Mouse (Mus musculus): ENCODE measurements around the gene Timp1. TPM values are rescaled to one million over a fixed set of nuclear protein-coding genes. Genes with fewer than 3 reads are reported as not detected.

Timp1 gene
- 12.8 and 13.5 TPM in 2 replicates for polyA plus RNA-seq (2016; fragmentation: Nextera tagmentation; extraction: Ambion mirVana)

DNA sequence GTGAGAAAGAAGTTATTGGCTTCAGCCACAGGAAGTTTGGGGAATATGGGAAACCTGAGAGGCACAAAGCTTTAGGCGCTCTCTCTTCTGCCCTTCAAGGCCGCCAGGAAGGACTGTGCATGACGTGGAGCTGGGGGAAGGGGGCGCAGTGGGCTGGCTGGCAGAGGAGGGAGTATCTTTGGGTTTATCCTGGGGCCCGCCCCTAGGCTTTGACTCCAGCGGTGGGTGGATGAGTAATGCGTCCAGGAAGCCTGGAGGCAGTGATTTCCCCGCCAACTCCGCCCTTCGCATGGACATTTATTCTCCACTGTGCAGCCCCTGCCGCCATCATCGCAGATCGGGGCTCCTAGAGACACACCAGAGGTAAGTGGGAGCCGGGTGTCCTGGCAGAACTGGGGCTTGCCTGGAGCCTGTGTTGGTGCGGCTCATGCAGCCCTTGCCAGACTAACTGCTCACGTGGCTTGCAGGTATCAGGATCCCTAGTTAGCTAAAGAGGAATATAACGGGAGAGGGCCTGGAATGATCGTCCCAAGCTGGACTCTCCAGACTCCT is at the start of gene Timp1:
TSS of gene Timp1 (plus strand) at position 205 of the 552 bp plus-strand sequence.
- Histone ChIP-seq H3K36me3 (no peaks in the 10 kb centered on the region), H3K4me3 (peak within 1 kb of the TSS; percentile 47), H3K9me3 (replicated peaks) (no peaks in the 10 kb centered on the region), H3K27ac (peak within 1 kb of the TSS; percentile 66), H3K27me3 (ENCODE audit: low read depth, poor library complexity, severe bottlenecking) (no peaks in the 10 kb centered on the region), H3K4me1 (no peaks in the 10 kb centered on the region)
- WGBS, result 18% methylated on average over 18 of the region's 18 CpGs
- DNase-seq (ENCODE audit: low spot score), result peak; percentile 63

DNA sequence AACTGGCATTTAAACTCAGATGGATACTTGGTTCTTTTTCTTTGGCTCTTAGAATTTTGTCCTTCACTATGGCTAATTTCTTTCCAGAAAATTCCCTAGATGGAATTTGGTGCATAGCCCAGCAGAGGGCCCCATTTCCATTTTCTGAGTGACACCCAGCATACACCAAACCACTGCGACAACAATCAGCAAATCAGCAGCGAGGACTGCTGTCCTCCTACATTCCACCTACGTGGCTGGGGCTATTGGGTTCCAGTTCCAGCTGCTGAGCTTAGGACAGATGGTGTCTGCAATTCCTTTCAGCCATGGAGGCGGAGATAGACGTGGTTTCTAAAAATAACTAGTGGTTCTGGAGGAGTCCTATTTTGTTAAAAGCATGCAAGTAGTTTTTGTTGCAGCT is 41.0 kb upstream of the Timp1 start:
- Histone ChIP-seq H3K4me3 (no peak overlapping the region), H3K4me1 (no peaks in the 10 kb centered on the region), H3K9me3 (replicated peaks) (no peaks in the 10 kb centered on the region), H3K27me3 (ENCODE audit: low read depth, poor library complexity, severe bottlenecking) (no peaks in the 10 kb centered on the region), H3K27ac (no peak overlapping the region), H3K36me3 (no peaks in the 10 kb centered on the region)
- WGBS, result 39% methylated on average over 5 of the region's 5 CpGs
- no peak for DNase-seq (ENCODE audit: low spot score)

DNA sequence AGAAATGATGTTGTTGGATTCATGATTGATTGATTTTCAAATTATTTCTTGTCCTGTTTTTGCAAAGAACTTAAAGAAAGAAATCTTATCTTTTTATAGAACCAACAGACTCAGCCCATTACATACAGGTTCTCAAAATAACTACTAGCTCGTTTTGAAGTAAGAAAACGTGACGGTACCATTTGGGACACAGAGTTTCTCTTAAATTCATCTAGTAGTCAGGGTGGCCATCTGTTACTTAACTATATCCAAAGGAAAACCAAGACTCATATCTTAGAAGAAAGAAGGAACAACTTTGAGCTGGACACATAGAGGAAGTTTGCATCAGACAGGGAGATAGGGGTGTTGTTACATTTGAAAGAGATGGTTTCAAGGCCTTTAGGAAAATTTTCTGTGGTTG is 22.7 kb upstream of the Timp1 start:
- 98% methylated on average over 3 of the region's 3 CpGs for WGBS
- H3K27me3 ChIP-seq (ENCODE audit: low read depth, poor library complexity, severe bottlenecking), result no peaks in the 10 kb centered on the region
- peaks cover 21% of the 10 kb centered on the region for H3K36me3 ChIP-seq
- no peak overlapping the region for H3K4me3 ChIP-seq
- H3K27ac ChIP-seq, result no peak overlapping the region
- DNase-seq (ENCODE audit: low spot score), result no peak
- H3K4me1 ChIP-seq, result no peaks in the 10 kb centered on the region
- H3K9me3 ChIP-seq (replicated peaks), result no peaks in the 10 kb centered on the region

DNA sequence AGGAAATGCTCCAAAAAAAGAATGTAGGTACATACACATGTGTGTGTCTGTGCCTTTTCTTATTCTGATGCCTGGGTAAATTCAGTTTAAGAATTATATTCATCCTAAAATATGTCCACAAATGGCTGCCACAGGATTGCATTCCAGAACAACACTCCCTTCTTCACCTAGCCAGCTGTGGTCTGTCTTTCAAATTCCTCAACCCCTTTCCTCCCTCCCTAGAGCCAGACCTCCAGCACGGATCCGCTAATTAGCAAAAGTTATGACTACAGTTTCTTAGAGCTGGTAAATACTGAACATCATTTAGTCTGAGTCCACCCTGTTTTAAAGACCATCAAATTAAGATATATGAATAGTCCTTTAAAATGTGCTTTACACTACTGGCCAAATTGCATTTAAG is 22.1 kb upstream of the Timp1 start:
- peak overlapping the region; percentile 56; the same call in 1 of the 2 replicates for H3K27ac ChIP-seq
- H3K36me3 ChIP-seq, result peaks cover 22% of the 10 kb centered on the region
- DNase-seq (ENCODE audit: low spot score), result no peak

DNA sequence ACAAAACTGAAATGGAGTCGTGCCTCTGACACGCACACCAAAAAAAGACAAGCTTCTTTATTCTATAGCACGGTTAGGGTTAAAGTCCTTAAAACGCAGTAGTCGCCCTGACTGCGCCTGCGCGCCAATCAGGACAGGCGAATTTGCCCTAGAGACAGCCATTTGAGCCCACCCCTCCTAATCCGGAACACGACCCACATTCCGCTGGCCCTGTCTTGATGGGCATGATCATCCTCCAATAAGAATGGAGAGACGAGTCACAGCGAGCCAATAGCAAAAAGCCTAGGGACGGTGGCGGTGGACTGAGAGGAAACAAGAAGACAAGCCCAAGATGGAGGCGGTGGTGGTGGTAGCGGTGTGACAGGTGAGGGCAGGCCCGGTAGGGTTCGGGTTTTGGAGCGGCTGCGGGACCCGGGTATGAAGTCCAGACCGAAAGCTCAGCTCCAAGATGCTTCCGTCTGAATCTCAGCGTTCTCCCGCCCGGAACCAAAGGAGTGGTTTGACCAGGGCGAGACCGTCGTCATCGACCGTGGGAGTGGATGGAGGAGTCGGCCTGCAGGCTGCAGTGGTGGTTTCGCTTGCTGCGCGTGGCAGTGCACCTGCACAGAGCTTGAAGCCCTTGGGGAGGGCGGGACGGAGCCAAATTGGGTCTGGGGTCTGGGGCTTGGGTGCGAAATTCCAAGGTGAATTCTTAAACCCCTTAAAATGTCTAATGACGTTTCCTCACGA is 21.5 kb upstream of the Timp1 start:
- Histone ChIP-seq H3K4me1 (no peaks in the 10 kb centered on the region), H3K27me3 (ENCODE audit: low read depth, poor library complexity, severe bottlenecking) (no peaks in the 10 kb centered on the region), H3K4me3 (peak overlapping the region; percentile 68), H3K36me3 (peaks cover 28% of the 10 kb centered on the region), H3K27ac (peak overlapping the region; percentile 82), H3K9me3 (replicated peaks) (no peaks in the 10 kb centered on the region)
- 11% methylated on average over 42 of the region's 42 CpGs for WGBS
- peak; percentile 78 for DNase-seq (ENCODE audit: low spot score)

More for the DNA sequence above, 22.1 kb upstream of the Timp1 start:
- H3K9me3 ChIP-seq (replicated peaks), result no peaks in the 10 kb centered on the region
- H3K4me1 ChIP-seq, result no peaks in the 10 kb centered on the region
- 25% methylated on average over 2 of the region's 2 CpGs for WGBS
- H3K27me3 ChIP-seq (ENCODE audit: low read depth, poor library complexity, severe bottlenecking), result no peaks in the 10 kb centered on the region
- H3K4me3 ChIP-seq, result peak overlapping the region; percentile 68

DNA sequence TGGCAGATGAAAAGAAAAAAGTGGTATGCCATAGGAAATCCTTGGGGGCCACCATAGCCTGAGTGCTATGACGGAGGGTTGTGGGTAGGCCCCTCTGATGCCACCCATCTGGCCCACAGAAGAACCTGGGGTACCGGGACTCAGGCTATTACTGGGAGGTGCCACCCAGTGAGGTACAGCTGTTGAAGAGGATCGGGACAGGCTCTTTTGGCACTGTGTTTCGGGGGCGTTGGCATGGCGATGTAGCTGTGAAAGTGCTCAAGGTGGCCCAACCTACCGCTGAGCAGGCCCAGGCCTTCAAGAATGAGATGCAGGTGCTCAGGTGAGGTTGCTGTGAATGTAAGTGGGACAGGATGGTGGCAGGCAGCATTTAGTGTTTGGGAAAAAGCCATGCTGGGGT is 16.2 kb upstream of the Timp1 start:
- DNase-seq (ENCODE audit: low spot score), result no peak
- H3K4me1 ChIP-seq, result no peaks in the 10 kb centered on the region
- H3K36me3 ChIP-seq, result peaks cover 68% of the 10 kb centered on the region
- H3K9me3 ChIP-seq (replicated peaks), result no peaks in the 10 kb centered on the region
- no peak overlapping the region for H3K4me3 ChIP-seq
- 90% methylated on average over 7 of the region's 7 CpGs for WGBS
- no peaks in the 10 kb centered on the region for H3K27me3 ChIP-seq (ENCODE audit: low read depth, poor library complexity, severe bottlenecking)
- H3K27ac ChIP-seq, result no peak overlapping the region

DNA sequence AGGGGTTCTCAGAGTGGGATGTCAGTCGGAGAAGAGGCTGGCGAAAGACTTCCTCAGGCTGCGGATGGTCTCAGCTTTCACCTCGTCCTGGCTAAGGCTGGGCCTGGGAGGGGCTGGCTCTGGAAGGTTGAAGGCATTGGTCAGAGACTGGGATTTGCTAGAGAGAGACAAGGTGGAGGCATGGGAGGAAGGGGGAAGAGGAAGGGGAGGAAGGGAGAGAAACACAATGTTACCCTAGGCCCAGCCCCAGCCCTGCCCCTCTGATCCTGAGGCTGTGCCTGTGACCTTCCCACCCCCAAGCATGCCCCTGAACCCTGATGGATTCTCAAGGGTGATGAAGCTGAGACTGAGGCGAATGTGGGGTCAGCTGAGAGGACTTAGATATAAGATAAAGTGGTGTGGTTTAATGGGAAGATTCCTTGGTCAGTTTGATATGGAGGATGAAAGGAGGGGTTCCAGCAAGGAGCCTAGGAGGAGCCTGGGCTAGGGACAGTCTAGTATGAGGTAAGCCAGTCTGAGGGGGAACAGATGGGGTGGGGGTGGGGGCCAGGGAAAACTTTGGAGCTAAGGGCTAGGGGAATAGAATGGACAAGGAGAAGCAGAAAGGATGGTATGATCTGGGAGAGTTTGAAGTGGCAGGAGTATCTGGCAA is 8.4 kb upstream of the Timp1 start:
- no peaks in the 10 kb centered on the region for H3K27me3 ChIP-seq (ENCODE audit: low read depth, poor library complexity, severe bottlenecking)
- no peak for DNase-seq (ENCODE audit: low spot score)
- 46% methylated on average over 5 of the region's 5 CpGs for WGBS

DNA sequence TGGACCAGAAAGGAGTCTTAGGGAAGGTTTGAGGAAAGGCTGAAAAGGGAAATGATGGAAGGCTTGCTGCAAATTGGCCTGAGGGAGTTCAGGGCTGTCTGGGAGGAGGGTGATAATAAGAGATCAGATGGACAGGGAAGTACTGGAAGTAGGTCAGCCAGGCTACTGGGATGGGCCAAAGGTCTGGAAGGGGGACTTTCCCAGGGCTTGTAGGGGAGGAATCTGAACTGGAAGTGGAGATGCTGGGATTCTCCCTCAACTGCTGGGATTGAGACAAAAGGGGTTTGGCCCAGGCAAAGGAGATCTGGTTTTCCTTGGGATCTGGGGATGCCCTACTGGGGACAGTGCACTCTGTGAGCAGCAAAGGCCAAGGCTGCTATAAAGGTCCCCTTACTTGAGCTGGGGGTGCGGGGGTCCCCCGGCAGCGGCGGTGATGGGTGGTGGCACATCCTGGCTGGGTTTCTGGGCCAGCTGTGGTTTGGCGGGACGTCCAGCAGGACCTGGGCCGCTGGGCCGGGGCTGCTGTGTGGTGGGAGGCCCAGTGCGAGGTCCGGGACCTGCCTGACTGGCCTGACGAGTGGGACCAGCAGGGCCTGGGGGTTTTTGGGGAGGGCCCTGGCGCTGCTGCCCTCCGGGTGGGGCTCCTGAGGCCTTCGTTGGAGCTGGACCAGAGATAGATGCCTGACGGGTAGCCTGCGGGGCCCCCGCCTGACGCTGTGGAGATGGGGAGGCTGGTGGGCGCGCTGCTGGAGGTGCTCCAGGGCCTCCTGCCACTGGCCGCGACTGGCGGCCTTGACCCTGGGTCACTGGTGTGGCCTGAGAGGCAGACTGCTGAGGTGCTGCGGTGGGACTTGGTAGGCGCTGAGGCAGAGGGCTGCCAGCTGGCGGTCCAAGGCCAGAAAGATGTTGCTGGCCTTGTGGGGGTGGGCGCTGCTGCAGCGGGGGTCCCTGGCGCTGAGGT is 7.6 kb upstream of the Timp1 start:
- DNase-seq (ENCODE audit: low spot score), result no peak
- Histone ChIP-seq H3K27me3 (ENCODE audit: low read depth, poor library complexity, severe bottlenecking) (no peaks in the 10 kb centered on the region), H3K4me3 (no peak overlapping the region), H3K9me3 (replicated peaks) (peaks cover 4% of the 10 kb centered on the region; the same call in 1 of the 2 replicates), H3K4me1 (peaks cover 11% of the 10 kb centered on the region), H3K27ac (peak overlapping the region; percentile 37), H3K36me3 (peaks cover 19% of the 10 kb centered on the region)
- 38% methylated on average over 29 of the region's 29 CpGs for WGBS

More for the DNA sequence above, 8.4 kb upstream of the Timp1 start:
- Histone ChIP-seq H3K36me3 (peaks cover 26% of the 10 kb centered on the region), H3K4me1 (peaks cover 11% of the 10 kb centered on the region), H3K9me3 (replicated peaks) (peaks cover 4% of the 10 kb centered on the region; the same call in 1 of the 2 replicates), H3K4me3 (no peak overlapping the region), H3K27ac (no peak overlapping the region)

DNA sequence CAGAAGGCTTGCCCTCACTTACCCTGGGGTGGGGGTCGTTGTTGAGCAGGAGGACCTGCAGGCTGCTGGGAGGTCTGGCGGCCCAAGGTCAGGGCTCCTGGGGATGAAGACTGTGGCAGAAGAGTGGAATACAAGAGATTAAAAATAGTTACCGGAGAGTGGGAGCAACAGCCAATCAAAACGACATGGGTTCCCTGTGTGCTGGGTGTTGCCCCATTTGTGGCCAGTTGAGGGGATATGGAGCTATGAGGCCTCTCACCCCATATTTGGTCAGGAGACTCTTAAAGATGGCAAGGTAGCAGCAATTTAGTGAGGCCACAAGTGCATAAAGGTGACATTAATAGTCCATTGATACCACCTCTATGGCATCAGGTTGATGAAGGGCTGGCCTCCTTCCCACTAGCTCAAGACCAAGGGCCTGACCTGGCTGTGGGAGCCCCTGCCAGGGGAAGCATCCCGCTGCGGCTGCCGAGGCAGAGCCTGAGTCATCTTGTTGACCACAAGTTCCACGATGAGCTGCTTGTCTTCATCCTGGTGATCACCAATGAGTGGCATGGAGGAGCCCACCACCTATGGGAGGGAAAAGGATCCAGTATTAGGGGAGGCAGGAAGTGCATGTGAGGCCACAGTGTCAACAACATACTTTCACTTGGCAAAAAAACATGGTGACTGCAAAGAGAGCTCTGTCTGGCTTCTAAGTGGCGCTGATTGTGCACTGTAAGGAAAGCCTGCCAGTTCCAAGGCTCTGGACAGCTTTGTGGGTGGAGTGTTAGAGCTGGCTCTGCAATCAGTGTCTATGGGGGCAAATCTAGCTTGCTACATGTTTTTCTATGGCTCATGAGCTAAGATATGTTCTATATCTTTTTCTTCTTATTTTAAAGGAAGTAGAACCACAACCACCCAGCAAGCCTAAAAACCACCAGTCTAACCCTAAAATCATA is 6.5 kb upstream of the Timp1 start:
- H3K9me3 ChIP-seq (replicated peaks), result peaks cover 4% of the 10 kb centered on the region; the same call in 1 of the 2 replicates
- no peaks in the 10 kb centered on the region for H3K27me3 ChIP-seq (ENCODE audit: low read depth, poor library complexity, severe bottlenecking)
- peaks cover 9% of the 10 kb centered on the region for H3K36me3 ChIP-seq
- WGBS, result 90% methylated on average over 9 of the region's 9 CpGs
- DNase-seq (ENCODE audit: low spot score), result no peak
- H3K4me3 ChIP-seq, result no peak overlapping the region
- H3K27ac ChIP-seq, result no peak overlapping the region
- peaks cover 11% of the 10 kb centered on the region for H3K4me1 ChIP-seq

DNA sequence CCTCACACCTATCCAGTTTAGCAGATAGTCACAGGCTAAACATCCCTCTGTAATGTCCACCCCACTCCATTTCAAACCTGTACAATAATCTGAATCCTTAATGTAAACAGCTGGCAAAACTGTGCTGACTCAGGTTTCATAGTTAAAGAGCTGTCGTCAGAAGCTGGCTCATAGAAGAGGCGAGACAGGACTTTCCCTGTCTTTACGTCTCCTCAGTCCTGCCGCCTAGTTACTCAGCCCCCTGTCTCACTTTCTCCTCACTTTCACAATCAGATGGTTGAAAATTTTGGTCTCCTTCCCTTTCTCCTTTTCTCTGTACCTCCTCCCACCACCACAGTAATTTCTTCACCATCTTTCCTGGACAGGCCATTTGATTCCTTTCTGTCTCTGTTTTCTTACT is 1.9 kb upstream of the Timp1 start:
- no peaks in the 10 kb centered on the region for H3K36me3 ChIP-seq
- H3K27ac ChIP-seq, result no peak overlapping the region
- H3K9me3 ChIP-seq (replicated peaks), result no peaks in the 10 kb centered on the region
- H3K4me1 ChIP-seq, result peaks cover under 1% of the 10 kb centered on the region; the same call in 1 of the 2 replicates
- WGBS, result 69% methylated on average over 4 of the region's 4 CpGs
- no peak overlapping the region for H3K4me3 ChIP-seq
- no peak for DNase-seq (ENCODE audit: low spot score)
- H3K27me3 ChIP-seq (ENCODE audit: low read depth, poor library complexity, severe bottlenecking), result no peaks in the 10 kb centered on the region

DNA sequence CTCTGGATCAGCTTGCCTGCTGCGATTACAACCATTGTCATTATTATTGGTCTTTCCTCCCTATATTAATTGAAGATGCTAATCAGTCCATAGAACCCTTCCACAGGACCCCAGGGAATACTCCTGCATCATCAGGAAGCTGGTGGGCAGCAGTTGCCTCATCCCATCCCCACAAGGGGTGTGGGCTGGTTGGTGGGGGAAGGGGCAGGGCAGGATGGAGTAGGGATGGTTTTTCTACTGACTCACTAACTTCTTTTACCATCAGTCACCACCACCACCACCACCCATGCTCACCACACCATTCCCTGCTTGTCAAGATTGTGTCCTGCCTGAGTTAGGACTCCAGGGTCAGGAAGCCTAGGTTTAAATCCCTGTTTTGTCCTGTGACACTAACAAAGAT is 763 bp upstream of the Timp1 start:
- 89% methylated on average over 1 of the region's 1 CpGs for WGBS
- no peaks in the 10 kb centered on the region for H3K36me3 ChIP-seq

More for the DNA sequence above, 763 bp upstream of the Timp1 start:
- no peaks in the 10 kb centered on the region for H3K9me3 ChIP-seq (replicated peaks)
- H3K4me1 ChIP-seq, result no peaks in the 10 kb centered on the region
- H3K27me3 ChIP-seq (ENCODE audit: low read depth, poor library complexity, severe bottlenecking), result no peaks in the 10 kb centered on the region
- DNase-seq (ENCODE audit: low spot score), result no peak
- H3K4me3 ChIP-seq, result no peak overlapping the region
- H3K27ac ChIP-seq, result no peak overlapping the region

All from limb, embryonic 10.5 days (tissue).